Mouse (Mus musculus): ENCODE results near the gene Arhgap6. TPM values are rescaled to one million over a fixed set of nuclear protein-coding genes. Genes with fewer than 3 reads are reported as not detected.

Arhgap6 gene
- total RNA-seq, 2 experiments from 2014 or later = 7.6 to 10.2 TPM

DNA sequence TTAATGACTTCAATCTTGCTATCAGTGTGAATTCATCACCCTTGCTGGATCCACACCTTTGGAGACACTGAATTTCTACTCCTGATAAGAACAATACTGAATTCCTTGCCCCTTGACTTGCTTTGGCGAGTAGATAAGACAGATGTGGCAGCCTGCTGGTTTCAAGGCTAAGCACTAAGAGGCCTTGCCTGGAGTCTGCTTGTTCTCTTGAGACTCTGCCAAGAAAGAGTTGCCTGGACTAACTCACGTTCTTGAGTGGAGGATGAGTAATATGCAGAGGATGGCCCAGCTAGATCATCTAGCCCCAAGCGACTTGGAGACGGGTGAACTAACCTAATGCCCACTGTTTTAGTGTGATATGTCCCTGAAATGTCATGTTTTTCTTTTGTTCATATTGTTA is 148.3 kb downstream of the Arhgap6 start:
- DNase-seq (ENCODE audit: low spot score in 2 of 2) = no peak
- intact Hi-C loops (cut with DNase I) = no loop called here

DNA sequence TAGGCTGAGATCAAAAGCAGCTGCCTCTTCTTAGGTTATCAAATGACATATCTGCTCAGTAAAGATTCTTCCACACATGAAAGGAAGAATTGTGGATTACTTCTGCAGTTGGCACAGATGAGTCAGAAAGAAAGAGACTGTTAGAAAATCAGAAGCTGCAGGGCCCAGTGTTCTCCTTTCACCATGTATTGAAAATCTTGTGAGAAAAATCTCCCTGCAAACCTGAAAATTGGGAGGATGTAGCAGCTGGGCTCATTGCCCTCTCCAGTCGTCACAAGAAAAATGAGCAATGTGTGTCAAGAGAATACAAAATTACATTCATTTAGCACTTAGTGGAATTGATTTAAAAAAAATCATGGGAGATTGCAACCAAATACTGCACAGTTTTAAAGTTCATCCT is 180.5 kb downstream of the Arhgap6 start:
- peak in 1 of 2 experiments; percentile 67 for DNase-seq (ENCODE audit: low spot score in 2 of 2)
- intact Hi-C loops (cut with DNase I) = loop anchor here (10.0 kb wide), 1 partner anchor 89 kb away; no protein-coding TSS in a partner anchor

DNA sequence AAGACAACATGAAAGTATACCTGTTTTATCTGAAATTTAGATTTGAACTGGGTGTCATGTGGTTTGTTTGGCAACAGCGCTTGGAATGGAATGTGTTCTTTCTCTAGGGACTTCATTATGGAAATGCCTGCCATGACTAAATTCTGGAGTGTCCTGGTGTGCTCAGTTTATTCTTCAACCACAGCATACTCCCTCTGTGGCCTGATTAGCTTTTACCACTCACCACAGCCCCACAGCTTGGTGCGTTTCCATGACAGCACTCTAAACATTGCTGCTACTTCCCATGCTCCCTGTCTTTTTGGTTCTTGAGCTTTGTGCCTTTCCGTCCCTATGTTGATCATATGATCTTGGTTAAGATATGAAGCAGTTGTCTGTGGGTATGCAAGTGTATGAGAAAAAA is 182.9 kb downstream of the Arhgap6 start:
- intact Hi-C loops (cut with DNase I) = loop anchor here (10.0 kb wide), 1 partner anchor 87 kb away; no protein-coding TSS in a partner anchor
- DNase-seq (ENCODE audit: low spot score in 2 of 2) = no peak

DNA sequence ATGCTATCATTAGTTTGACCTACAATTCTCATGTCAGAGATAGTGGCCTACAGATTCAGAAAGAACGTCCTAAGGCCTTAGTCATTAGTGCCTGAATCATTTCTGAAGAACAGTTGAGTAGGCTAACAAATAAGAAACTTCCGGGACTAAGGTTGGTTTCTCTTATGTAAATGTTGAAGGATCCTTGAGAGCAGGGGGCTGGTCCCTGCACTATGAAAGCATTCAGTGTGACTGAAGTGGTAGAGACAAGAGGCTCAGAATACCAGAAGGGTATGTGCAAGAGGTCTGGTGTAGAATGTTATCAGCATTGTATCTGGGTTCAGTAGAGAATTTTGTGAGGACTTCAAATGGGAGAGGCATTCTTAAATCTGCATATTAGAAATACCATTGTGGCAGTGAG is 185.5 kb downstream of the Arhgap6 start:
- intact Hi-C loops (cut with DNase I) = no loop called here
- DNase-seq (ENCODE audit: low spot score in 2 of 2) = no peak

DNA sequence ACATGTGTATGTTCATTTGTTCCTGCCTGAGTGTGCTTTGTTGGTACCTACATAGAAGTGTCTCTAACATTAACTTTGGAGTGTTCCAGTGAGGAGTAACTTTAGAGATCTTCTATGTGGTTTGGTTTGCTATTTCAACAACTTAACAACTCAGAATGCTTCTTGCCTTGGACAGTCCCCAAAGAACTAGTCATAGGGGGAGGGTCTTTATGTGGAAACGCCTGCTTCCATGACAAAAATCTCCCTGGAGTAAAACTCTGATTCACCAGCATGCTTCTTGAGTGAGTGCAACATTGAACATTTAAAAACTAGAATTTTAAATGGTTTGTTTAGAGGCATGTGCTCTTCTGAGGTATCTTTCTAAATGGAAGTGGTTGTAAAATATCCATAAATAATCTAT is 212.2 kb downstream of the Arhgap6 start:
- intact Hi-C loops (cut with DNase I) = no loop called here
- DNase-seq (ENCODE audit: low spot score in 2 of 2) = no peak

DNA sequence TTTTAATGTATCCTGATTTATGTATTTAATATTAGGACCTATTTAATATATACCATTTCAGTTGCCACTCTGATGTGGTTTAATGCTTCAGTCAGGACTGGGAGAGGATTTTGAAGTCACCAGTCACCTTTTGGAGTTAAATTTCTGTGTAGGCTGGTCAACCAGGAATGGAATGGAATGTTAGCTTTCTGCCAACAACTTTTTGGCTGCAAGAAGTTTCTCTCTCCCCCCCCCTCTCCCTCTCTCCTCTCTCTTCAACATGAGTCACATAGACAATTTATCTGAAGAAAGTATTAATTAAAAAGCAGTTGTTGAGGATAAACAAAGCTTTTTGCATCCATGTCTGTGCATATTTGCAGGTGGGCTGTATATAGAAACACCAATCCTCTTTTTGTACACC is 217.8 kb downstream of the Arhgap6 start:
- intact Hi-C loops (cut with DNase I) = no loop called here
- no peak for DNase-seq (ENCODE audit: low spot score in 2 of 2)

DNA sequence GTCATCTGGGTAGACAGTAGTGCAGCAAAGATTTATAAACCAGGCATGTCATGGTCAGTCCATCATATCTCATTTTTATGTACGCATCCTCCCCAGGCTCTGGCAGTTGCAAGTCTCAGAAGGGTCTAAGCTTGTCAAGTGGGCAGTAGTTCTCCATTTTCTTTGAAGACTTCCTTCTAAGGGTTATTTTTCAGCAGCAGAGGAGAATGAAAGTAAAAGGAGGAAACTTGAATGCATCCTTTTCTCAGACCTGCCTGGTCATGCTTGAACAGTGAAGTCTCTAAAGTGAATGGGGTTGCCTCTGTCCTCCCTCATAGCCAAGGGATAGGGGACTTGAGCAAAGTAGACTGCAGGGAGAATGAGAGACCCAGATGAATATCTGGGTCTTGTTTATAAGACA is 239.5 kb downstream of the Arhgap6 start:
- intact Hi-C loops (cut with DNase I) = loop anchor here (10.0 kb wide), 1 partner anchor 260 kb away; no protein-coding TSS in a partner anchor
- DNase-seq (ENCODE audit: low spot score in 2 of 2) = no peak

DNA sequence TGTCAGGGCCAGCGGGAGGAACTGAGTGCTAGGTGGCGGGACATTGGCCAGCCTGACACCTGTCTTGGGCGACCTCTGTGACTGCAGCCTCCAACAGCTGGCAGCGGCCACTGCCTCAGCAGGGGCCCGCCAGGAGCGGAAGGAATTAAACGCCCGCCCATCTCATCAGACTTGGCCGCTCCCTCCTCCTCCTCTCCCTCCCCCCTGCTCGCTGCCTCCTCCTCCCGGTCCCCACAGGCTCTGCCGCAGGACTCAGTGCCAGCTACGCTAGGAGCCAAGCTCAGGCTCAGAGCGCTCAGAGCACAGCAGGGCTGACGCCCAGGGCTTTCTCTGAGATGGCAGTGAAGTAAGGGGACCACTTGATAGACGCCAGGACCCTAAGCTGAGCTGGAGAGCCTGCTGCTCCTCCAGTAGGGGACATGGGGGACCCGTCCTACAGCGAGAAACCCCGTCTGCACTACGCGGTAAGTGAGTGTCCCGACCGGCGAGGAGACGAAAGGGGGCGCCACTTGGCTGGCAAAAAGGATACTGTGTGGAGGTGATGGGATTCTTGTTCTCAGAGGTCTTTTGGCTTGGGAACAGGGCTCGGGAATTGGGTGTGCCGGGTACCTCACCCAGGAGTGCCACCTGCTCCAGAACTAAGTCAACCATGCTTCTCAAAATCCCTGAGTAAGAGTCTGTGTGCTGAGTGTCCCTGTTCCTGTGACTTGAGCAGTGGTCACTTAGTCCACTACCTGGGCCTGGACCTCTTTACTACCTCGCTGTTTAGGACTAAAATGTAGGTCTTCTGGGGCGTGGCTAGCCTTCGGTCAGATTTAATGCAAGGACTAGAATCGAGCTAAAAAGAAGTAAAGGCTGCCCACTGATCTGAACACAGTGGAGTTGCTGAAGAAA is 241.8 kb downstream of the Arhgap6 start:
- intact Hi-C loops (cut with DNase I) = loop anchor here (2.0 to 10.0 kb wide), 2 partner anchors 50 to 258 kb away; no protein-coding TSS in a partner anchor
- peak; percentile 31 to 37 for DNase-seq (ENCODE audit: low spot score in 2 of 2)

DNA sequence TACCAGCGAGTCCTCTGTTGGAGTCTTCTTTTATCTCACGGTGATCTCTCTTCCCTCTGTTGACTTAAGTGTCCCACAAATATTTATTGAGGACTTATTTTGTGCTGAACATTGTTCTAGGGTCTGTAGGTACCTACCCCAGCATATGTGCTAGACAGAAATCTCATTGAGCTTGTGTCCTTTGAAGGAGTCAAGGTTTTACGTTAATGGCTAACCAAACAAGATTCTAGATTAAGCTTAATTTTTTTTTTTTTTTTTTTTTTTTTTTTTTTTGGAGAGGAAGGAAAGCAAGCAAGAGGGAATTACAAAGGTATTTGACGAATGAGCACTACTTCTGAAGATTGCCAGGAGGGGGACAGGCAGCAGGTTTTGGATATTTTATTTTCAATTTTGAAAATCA is 242.5 kb downstream of the Arhgap6 start:
- no peak for DNase-seq (ENCODE audit: low spot score in 2 of 2)
- intact Hi-C loops (cut with DNase I) = loop anchor here (2.0 to 10.0 kb wide), 2 partner anchors 49 to 257 kb away; no protein-coding TSS in a partner anchor

DNA sequence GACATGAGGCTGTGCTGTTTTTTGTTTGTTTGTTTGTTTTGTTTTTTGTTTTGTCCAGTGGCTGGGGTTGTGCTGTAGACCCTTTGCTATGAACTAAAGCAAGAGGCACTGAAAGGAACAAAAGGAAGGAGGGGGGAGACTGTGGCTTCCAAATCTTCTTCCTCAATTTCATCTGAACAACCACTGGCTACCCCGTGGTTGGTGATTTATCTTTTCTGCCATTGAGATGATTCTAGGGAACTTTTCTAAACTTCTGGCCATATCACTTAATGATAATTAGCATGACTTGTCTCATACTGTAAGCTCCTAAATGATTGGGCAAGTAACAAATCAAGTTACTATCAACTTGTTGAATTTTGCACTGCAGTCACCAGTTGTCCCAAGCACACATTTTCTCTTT is 249.0 kb downstream of the Arhgap6 start:
- intact Hi-C loops (cut with DNase I) = no loop called here
- no peak for DNase-seq (ENCODE audit: low spot score in 2 of 2)

DNA sequence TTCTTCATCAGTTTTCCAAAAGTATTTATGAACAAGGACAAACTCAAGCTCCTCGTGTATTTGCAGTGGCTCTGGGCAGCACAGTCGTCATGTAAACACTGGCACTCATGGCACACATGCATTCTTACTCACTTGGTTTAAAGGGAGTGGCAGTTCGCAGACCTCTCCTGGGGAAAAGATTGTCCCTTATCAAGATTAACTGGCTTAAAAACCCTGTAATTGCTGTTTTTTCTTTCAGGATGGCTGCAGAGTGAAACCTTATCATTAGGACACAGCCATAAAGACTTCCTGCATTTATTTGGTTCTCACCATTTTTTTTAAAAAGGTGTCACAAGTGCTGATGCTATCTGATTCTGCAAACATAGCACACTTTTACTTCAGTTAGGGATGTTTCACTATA is 252.7 kb downstream of the Arhgap6 start:
- no peak for DNase-seq (ENCODE audit: low spot score in 2 of 2)
- intact Hi-C loops (cut with DNase I) = no loop called here

DNA sequence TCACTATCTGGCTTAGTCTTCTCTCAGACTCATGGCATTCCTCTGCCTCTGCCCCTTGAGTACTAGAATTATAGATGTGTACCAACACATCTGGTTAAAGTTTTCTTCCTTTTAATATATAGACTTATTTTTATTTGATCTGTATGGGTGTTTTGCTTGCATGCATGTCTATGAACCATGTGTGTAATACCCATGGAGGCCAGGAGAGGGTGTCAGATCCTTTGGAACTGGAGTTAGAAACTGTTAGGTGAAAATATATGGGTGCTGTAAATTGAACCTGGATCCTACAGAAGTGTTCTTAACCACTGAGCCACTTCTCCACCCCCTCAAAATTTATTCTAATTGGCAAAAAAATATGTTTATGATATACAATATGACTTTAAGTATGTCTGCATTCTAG is 254.7 kb downstream of the Arhgap6 start:
- intact Hi-C loops (cut with DNase I) = no loop called here
- no peak for DNase-seq (ENCODE audit: low spot score in 2 of 2)

DNA sequence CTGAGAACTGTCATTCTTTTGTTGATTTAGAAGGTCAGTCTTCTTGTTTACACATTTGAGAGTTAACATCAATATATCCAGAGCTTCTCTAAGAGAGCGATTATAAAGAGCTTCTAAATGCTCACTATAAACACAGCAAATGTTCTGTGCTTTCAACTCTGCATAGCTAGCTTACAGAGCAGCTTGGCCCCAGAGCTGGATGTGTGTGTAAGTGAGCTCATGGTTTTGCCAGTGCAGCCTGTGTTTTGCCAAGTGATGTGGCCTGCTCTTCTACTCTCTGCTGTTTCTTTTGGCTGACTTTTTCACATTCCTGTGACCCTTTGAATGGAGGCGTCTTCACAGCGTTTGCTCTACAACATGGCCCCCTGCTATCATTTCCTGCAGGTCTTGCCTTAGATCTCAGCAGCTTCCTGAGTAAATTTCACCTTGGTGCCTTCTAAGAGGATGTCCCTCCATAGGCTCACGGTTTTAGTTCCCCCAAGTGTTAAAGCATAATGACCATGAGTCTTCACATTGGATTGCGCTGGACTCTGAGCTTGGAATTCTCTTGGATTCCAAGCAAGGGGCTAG is 259.1 kb downstream of the Arhgap6 start:
- DNase-seq (ENCODE audit: low spot score in 2 of 2) = no peak
- intact Hi-C loops (cut with DNase I) = no loop called here

DNA sequence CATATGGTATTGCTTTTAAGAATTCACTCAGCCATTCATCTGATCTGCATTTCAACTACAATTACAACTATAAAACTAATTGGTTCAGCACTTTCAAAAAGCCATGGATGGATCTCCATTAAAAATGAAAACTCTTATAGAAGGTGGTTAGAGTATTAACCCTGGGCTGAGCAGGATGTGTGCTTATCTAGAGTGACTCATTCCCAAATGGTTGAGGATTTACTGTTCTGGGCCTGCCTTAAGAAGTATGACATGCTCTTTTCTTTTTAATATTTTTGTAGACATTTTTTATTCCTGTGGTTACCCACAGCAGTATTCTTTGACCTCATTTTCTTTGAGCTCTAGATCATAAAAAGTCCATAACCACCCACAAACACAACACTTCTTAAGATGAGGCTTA is 267.7 kb downstream of the Arhgap6 start:
- no peak for DNase-seq (ENCODE audit: low spot score in 2 of 2)
- intact Hi-C loops (cut with DNase I) = loop anchor here (10.0 kb wide), 1 partner anchor 88 kb away; no protein-coding TSS in a partner anchor

DNA sequence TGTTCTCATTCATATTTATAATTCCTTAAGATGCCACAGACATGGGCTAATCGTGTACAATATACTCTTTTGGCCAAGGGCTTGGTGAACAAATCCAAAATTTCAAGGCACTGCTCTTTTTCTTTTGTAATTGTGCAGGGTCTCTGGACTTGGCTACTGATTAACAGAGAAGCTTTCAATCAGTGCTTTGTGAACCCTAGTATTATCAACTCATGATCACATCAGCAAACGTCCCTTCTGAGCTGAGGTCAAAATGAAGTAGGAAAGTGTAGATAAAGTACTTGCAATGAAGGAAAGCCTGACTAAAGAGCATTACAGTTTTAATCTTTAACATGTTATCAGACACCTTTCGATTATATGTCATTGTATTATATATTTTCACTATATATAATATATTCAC is 270.4 kb downstream of the Arhgap6 start:
- no peak for DNase-seq (ENCODE audit: low spot score in 2 of 2)
- intact Hi-C loops (cut with DNase I) = loop anchor here (10.0 kb wide), 1 partner anchor 90 kb away; no protein-coding TSS in a partner anchor

DNA sequence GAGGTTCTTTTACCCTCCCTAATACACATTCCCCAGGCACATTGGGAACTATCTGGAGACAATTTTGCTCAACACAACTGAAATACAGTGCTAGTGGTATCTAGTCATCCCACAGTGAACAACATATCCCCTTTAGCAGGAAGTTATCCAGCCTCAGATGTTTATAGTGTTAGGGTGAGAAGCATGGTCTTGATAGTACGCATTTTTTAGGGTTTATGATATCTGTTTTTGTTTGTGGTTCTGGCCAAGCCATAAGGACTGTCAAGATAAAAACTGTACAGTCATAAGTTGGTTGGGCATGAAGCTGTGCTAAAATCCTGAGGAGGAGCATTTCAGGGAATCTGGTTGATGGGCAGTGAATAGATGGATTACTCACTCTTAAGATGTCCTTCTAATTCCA is 271.0 kb downstream of the Arhgap6 start:
- intact Hi-C loops (cut with DNase I) = loop anchor here (10.0 kb wide), 1 partner anchor 91 kb away; no protein-coding TSS in a partner anchor
- DNase-seq (ENCODE audit: low spot score in 2 of 2) = no peak

DNA sequence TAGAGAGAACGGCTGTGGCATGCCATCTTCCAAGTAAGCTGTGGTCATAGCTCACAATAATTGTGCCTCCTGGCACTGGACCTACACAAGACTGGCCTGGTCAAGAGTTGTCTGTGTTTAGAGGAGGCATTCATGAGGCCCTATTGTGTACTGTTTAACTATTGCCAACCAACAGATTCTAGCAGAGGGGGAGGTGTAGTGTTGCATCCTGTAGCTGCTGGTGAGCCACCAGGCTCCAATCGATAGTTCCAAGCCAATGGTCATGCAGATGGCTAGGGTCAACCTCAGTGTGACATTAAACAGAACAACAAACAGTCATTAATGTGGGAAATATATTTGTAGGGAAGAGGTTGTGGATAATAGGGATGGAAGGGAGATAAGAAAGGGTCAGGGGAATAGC is 280.1 kb downstream of the Arhgap6 start:
- intact Hi-C loops (cut with DNase I) = no loop called here
- no peak for DNase-seq (ENCODE audit: low spot score in 2 of 2)

DNA sequence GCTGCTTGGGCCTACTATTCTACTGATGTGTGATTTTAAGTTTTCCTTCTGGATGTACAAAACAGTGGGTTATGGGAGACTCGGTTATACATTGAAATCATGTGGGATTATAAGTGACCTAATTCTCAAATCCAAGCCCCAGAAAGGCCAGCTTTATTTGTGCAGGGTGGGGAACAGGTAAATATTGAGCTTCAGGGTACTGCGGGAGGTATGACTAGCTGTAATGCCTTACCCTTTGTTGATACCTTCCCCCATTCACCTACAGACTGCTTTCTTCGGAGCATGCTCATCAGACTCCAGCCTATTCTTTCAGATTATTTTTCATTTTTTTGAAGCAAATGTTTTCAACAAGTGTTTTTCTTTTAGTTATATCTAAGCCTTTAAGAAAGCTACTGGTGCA is 286.7 kb downstream of the Arhgap6 start:
- intact Hi-C loops (cut with DNase I) = loop anchor here (10.0 kb wide), 1 partner anchor 213 kb away; no protein-coding TSS in a partner anchor
- no peak for DNase-seq (ENCODE audit: low spot score in 2 of 2)

DNA sequence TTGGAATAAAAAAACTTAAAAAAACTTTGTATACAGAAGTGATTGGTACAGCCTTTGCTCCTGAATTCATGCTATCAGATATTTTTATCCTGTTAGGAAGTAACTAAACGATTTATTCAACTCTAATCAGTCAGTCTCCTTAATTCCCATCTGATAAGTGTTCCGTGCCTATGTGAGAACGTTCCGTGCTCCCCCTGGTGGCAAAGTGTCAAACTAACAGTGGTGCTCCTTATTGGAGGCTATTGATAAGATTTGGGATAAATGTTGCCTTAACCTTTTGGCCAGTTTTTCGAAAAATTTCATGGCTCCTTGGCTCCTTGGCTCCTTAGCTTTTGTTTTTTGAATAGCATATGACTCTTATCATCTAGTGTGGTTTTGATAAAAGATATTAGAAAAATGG is 291.0 kb downstream of the Arhgap6 start:
- intact Hi-C loops (cut with DNase I) = loop anchor here (2.0 to 10.0 kb wide), 3 partner anchors 49 to 209 kb away; no protein-coding TSS in a partner anchor
- peak; percentile 17 to 28 for DNase-seq (ENCODE audit: low spot score in 2 of 2)

DNA sequence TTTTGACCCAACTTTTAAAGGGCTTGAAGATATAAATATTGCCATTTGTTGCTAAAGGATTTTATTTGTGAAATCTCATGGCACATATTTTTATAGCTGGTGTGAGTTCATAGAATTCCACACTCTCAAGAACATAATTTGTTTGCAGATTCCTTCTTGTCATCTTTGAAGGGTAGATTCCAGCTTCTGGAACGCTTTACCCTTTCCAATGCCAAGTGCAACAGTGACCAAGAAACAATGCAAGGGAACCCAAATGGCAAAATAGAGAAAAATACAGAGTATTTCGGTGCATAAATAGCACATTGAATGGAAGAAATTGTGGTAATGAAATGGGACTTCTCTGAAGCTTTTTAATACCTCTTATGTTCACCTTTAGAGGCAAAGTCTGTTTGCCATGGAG is 294.3 kb downstream of the Arhgap6 start:
- DNase-seq (ENCODE audit: low spot score in 2 of 2) = no peak
- intact Hi-C loops (cut with DNase I) = loop anchor here (5.0 to 10.0 kb wide), 2 partner anchors 152 to 206 kb away; no protein-coding TSS in a partner anchor

DNA sequence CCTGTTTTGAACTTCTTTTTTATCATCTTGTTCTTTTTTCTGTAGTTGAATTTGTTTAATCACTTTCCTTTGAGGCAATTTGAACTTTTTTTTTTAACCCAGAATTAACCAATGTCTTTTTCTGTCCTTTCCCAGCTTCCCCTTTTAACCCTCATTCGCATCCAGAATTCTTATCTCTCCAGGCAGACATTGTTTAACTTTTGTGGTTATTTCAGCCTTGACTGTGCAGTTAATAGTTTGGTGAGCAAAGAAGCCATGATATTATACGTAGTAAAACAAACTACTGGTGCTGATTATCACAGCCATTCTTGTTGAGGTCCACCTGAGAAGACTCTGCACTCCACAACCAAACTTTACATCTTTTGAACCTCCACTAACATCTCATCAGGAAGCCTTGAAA is 299.7 kb downstream of the Arhgap6 start:
- DNase-seq (ENCODE audit: low spot score in 2 of 2) = no peak
- intact Hi-C loops (cut with DNase I) = no loop called here

Data from left cerebral cortex, postnatal 25 days (tissue).